Mouse (Mus musculus): ENCODE data around the gene Aym1.
A peak's percentile ranks its signal among the peaks of the same experiment; 100 is the strongest.
"Not testable (repeated sequence)": the region's sequence is repeated elsewhere in the genome, so short reads cannot be mapped to it uniquely, and the experiment has no call there.

Aym1 gene

GRCm38 (mm10) chr5:113332899-113333298 lies 24.2 kb upstream of the Aym1 start:
- no peaks in the 10 kb centered on the region for H3K27me3 ChIP-seq (ENCODE audit: insufficient read depth, low read length)
- TF ChIP-seq CTCF (conservative IDR thresholded peaks at IDR 0.05; ENCODE audit: low read length) (no peak), NANOG (IDR thresholded peaks at IDR 0.05; ENCODE audit: borderline replicate concordance, low read length) (no peak), POU5F1 (IDR thresholded peaks at IDR 0.05; ENCODE audit: borderline replicate concordance, low read length) (peak; percentile 94)
- peak overlapping the region; percentile 78 for H3K4me3 ChIP-seq (replicated peaks; ENCODE audit: low read length)
- H3K9me3 ChIP-seq (ENCODE audit: low read length) = no peaks in the 10 kb centered on the region
- peaks cover 79% of the 10 kb centered on the region for H3K4me1 ChIP-seq (replicated peaks; ENCODE audit: low read depth, low read length)
- H3K36me3 ChIP-seq (ENCODE audit: insufficient read depth, low read length) = peaks cover 36% of the 10 kb centered on the region

GRCm38 (mm10) chr5:113334621-113335530 lies 22.2 kb upstream of the Aym1 start:
- H3K9me3 ChIP-seq (ENCODE audit: low read length) = no peaks in the 10 kb centered on the region
- peaks cover 79% of the 10 kb centered on the region for H3K4me1 ChIP-seq (replicated peaks; ENCODE audit: low read depth, low read length)
- TF ChIP-seq NANOG (IDR thresholded peaks at IDR 0.05; ENCODE audit: borderline replicate concordance, low read length) (no peak), POU5F1 (IDR thresholded peaks at IDR 0.05; ENCODE audit: borderline replicate concordance, low read length) (no peak), CTCF (conservative IDR thresholded peaks at IDR 0.05; ENCODE audit: low read length) (no peak)
- no peaks in the 10 kb centered on the region for H3K27me3 ChIP-seq (ENCODE audit: insufficient read depth, low read length)
- H3K4me3 ChIP-seq (replicated peaks; ENCODE audit: low read length) = peak overlapping the region; percentile 78
- H3K36me3 ChIP-seq (ENCODE audit: insufficient read depth, low read length) = peaks cover 50% of the 10 kb centered on the region

GRCm38 (mm10) chr5:113335732-113336131 lies 21.4 kb upstream of the Aym1 start:
- no peaks in the 10 kb centered on the region for H3K9me3 ChIP-seq (ENCODE audit: low read length)
- peaks cover 85% of the 10 kb centered on the region for H3K4me1 ChIP-seq (replicated peaks; ENCODE audit: low read depth, low read length)
- no peak for TF ChIP-seq CTCF (conservative IDR thresholded peaks at IDR 0.05; ENCODE audit: low read length)
- no peak for TF ChIP-seq NANOG (IDR thresholded peaks at IDR 0.05; ENCODE audit: borderline replicate concordance, low read length)
- no peaks in the 10 kb centered on the region for H3K27me3 ChIP-seq (ENCODE audit: insufficient read depth, low read length)
- H3K4me3 ChIP-seq (replicated peaks; ENCODE audit: low read length) = peak overlapping the region; percentile 78
- peaks cover 51% of the 10 kb centered on the region for H3K36me3 ChIP-seq (ENCODE audit: insufficient read depth, low read length)

GRCm38 (mm10) chr5:113336281-113336680 lies 20.8 kb upstream of the Aym1 start:
- H3K4me1 ChIP-seq (replicated peaks; ENCODE audit: low read depth, low read length) = peaks cover 87% of the 10 kb centered on the region
- H3K27me3 ChIP-seq (ENCODE audit: insufficient read depth, low read length) = no peaks in the 10 kb centered on the region
- TF ChIP-seq NANOG (IDR thresholded peaks at IDR 0.05; ENCODE audit: borderline replicate concordance, low read length) = no peak
- peak overlapping the region; percentile 78 for H3K4me3 ChIP-seq (replicated peaks; ENCODE audit: low read length)
- H3K9me3 ChIP-seq (ENCODE audit: low read length) = no peaks in the 10 kb centered on the region
- peaks cover 52% of the 10 kb centered on the region for H3K36me3 ChIP-seq (ENCODE audit: insufficient read depth, low read length)

GRCm38 (mm10) chr5:113344635-113345386 lies 12.3 kb upstream of the Aym1 start:
- no peak for TF ChIP-seq NANOG (IDR thresholded peaks at IDR 0.05; ENCODE audit: borderline replicate concordance, low read length)
- TF ChIP-seq POU5F1 (IDR thresholded peaks at IDR 0.05; ENCODE audit: borderline replicate concordance, low read length) = no peak
- no peak for TF ChIP-seq CTCF (conservative IDR thresholded peaks at IDR 0.05; ENCODE audit: low read length)
- Histone ChIP-seq H3K4me3 (replicated peaks; ENCODE audit: low read length) (peak overlapping the region; percentile 81), H3K4me1 (replicated peaks; ENCODE audit: low read depth, low read length) (peaks cover 77% of the 10 kb centered on the region), H3K27me3 (ENCODE audit: insufficient read depth, low read length) (no peaks in the 10 kb centered on the region), H3K9me3 (ENCODE audit: low read length) (no peaks in the 10 kb centered on the region), H3K36me3 (ENCODE audit: insufficient read depth, low read length) (peaks cover 23% of the 10 kb centered on the region)

- peaks cover 78% of the 10 kb centered on the region for H3K4me1 ChIP-seq (replicated peaks; ENCODE audit: low read depth, low read length)
- H3K36me3 ChIP-seq (ENCODE audit: insufficient read depth, low read length) = peaks cover 21% of the 10 kb centered on the region
- no peaks in the 10 kb centered on the region for H3K9me3 ChIP-seq (ENCODE audit: low read length)
- peak overlapping the region; percentile 81 for H3K4me3 ChIP-seq (replicated peaks; ENCODE audit: low read length)
- TF ChIP-seq CTCF (conservative IDR thresholded peaks at IDR 0.05; ENCODE audit: low read length) (no peak), NANOG (IDR thresholded peaks at IDR 0.05; ENCODE audit: borderline replicate concordance, low read length) (peak; percentile 88), POU5F1 (IDR thresholded peaks at IDR 0.05; ENCODE audit: borderline replicate concordance, low read length) (no peak)
- H3K27me3 ChIP-seq (ENCODE audit: insufficient read depth, low read length) = no peaks in the 10 kb centered on the region
Measured at GRCm38 (mm10) chr5:113345781-113346180, 11.3 kb upstream of the Aym1 start.

- Histone ChIP-seq H3K36me3 (ENCODE audit: insufficient read depth, low read length) (peaks cover 16% of the 10 kb centered on the region), H3K4me1 (replicated peaks; ENCODE audit: low read depth, low read length) (peaks cover 77% of the 10 kb centered on the region), H3K4me3 (replicated peaks; ENCODE audit: low read length) (peak overlapping the region; percentile 81)
- H3K27me3 ChIP-seq (ENCODE audit: insufficient read depth, low read length); H3K9me3 ChIP-seq (ENCODE audit: low read length): not testable (repeated sequence)
Measured at GRCm38 (mm10) chr5:113346651-113347050, 10.4 kb upstream of the Aym1 start.

GRCm38 (mm10) chr5:113347593-113347992 lies 9.5 kb upstream of the Aym1 start:
- TF ChIP-seq CTCF (conservative IDR thresholded peaks at IDR 0.05; ENCODE audit: low read length) (no peak), NANOG (IDR thresholded peaks at IDR 0.05; ENCODE audit: borderline replicate concordance, low read length) (no peak), POU5F1 (IDR thresholded peaks at IDR 0.05; ENCODE audit: borderline replicate concordance, low read length) (no peak)
- Histone ChIP-seq H3K9me3 (ENCODE audit: low read length) (no peaks in the 10 kb centered on the region), H3K36me3 (ENCODE audit: insufficient read depth, low read length) (peaks cover 11% of the 10 kb centered on the region), H3K27me3 (ENCODE audit: insufficient read depth, low read length) (peaks cover 6% of the 10 kb centered on the region; the same call in 1 of the 2 replicates), H3K4me1 (replicated peaks; ENCODE audit: low read depth, low read length) (peaks cover 78% of the 10 kb centered on the region), H3K4me3 (replicated peaks; ENCODE audit: low read length) (peak overlapping the region; percentile 81)

All from E14TG2a.4 (cell line).